ENCODE assay signal across 16 mouse cellular contexts in genomic region chr17:14172731-14173130, GRCm38 (mm10). TPM values are rescaled to one million over a fixed set of nuclear protein-coding genes. Genes with fewer than 3 reads are reported as not detected.
DNase-seq lines count a peak whose midpoint lies in the region; ATAC-seq and TF ChIP-seq lines count a peak whose summit lies in the region.
"Had no signal": no experiment of that assay in that cellular context is flagged by ENCODE, and none has a peak within 500 bp of the region (broad histone marks: within the 10 kb centered on the region; RNA-seq: fewer than 3 reads in every experiment).

No protein-coding gene starts in this region.

- TF ChIP-seq POLR2A in kidney, adult 2 months (IDR thresholded peaks at IDR 0.05; ENCODE audit: low read depth, low read length): no peak
- TF ChIP-seq POLR2A in myocyte (IDR thresholded peaks at IDR 0.05; ENCODE audit: insufficient read length, low read depth): no peak

- H3K27me3 ChIP-seq in forebrain, embryonic 10.5 days (ENCODE audit: poor library complexity, severe bottlenecking): peaks cover 6% of the 10 kb centered on the region; the same call in 1 of the 2 replicates
- no peaks in the 10 kb centered on the region for H3K27me3 ChIP-seq in forebrain, postnatal 0 days (ENCODE audit: insufficient read depth, low read length)
- H3K27me3 ChIP-seq in kidney, embryonic 16.5 days (ENCODE audit: insufficient read depth, low read length): no peaks in the 10 kb centered on the region
- no peaks in the 10 kb centered on the region for H3K27me3 ChIP-seq in kidney, adult 2 months (replicated peaks; ENCODE audit: control insufficient read depth, insufficient read depth, low read length)
- no peaks in the 10 kb centered on the region for H3K27me3 ChIP-seq in myocyte (ENCODE audit: control insufficient read depth, insufficient read depth, insufficient read length)

- peak overlapping the region; percentile 60; the same call in 1 of the 2 replicates for H3K27ac ChIP-seq in forebrain, embryonic 10.5 days
- no peak overlapping the region for H3K27ac ChIP-seq in forebrain, postnatal 0 days (ENCODE audit: low read depth, low read length)
- peak overlapping the region; percentile 39 for H3K27ac ChIP-seq in kidney, embryonic 16.5 days (ENCODE audit: low read length)
- H3K27ac ChIP-seq in kidney, adult 2 months (ENCODE audit: insufficient read depth, low read depth, low read length): no peak overlapping the region
- H3K27ac ChIP-seq in layer of hippocampus, adult 2 months: no peak overlapping the region
- H3K27ac ChIP-seq: gastrocnemius, adult 2 months; hindbrain, embryonic 14.5 days had no signal

- TF ChIP-seq CTCF in forebrain, postnatal 0 days (IDR thresholded peaks at IDR 0.05; ENCODE audit: low read depth): no peak
- TF ChIP-seq CTCF in kidney, adult 2 months (conservative IDR thresholded peaks at IDR 0.05; ENCODE audit: insufficient read depth, insufficient read length, low read depth, low read length): no peak
- TF ChIP-seq CTCF in layer of hippocampus, adult 2 months (conservative IDR thresholded peaks at IDR 0.05): no peak

- H3K4me3 ChIP-seq in forebrain, embryonic 10.5 days: no peak overlapping the region
- H3K4me3 ChIP-seq in forebrain, postnatal 0 days (ENCODE audit: low read depth, low read length): no peak overlapping the region
- H3K4me3 ChIP-seq in kidney, embryonic 16.5 days (ENCODE audit: low read length): no peak overlapping the region
- H3K4me3 ChIP-seq in kidney, adult 2 months (ENCODE audit: insufficient read depth, low read depth, low read length): no peak overlapping the region
- H3K4me3 ChIP-seq in myocyte: no peak overlapping the region
- no peak overlapping the region for H3K4me3 ChIP-seq in layer of hippocampus, adult 2 months
- H3K4me3 ChIP-seq: erythroblast, embryonic 14.5 days; gastrocnemius, adult 2 months had no signal

- DNase-seq in forebrain, embryonic 10.5 days (ENCODE audit: extremely low spot score, low spot score): no peak
- no peak for DNase-seq in forebrain, postnatal 0 days
- no peak for DNase-seq in kidney, adult 2 months
- DNase-seq in CD8-positive naive resting alpha-beta T cell, adult 2 months (ENCODE audit: low read depth in 2 of 2, low spot score in 2 of 2): peak; percentile 21 to 45
- DNase-seq in layer of hippocampus, adult 2 months (ENCODE audit: low spot score in 2 of 2): no peak
- no peak for DNase-seq in retina, embryonic 14.5 days (ENCODE audit: low spot score)
- DNase-seq: adrenal gland, adult 2 months; gastrocnemius, adult 2 months; layer of hippocampus, postnatal 36 days; lung, postnatal 14 days; right cerebral cortex, postnatal 4 days had no signal

- no peaks in the 10 kb centered on the region for H3K79me2 ChIP-seq in myocyte (ENCODE audit: control insufficient read depth, insufficient read depth)

- no peak for ATAC-seq in forebrain, postnatal 0 days
- no peak for ATAC-seq in kidney, embryonic 16.5 days (ENCODE audit: low FRiP score, low TSS enrichment)

- peaks cover 42% of the 10 kb centered on the region for H3K4me1 ChIP-seq in forebrain, embryonic 10.5 days
- H3K4me1 ChIP-seq in forebrain, postnatal 0 days (ENCODE audit: insufficient read depth): no peaks in the 10 kb centered on the region
- peaks cover 70% of the 10 kb centered on the region for H3K4me1 ChIP-seq in kidney, embryonic 16.5 days (ENCODE audit: insufficient read depth, low read length)
- H3K4me1 ChIP-seq in kidney, adult 2 months (ENCODE audit: control insufficient read depth, insufficient read depth, low read length): peaks cover 12% of the 10 kb centered on the region; the same call in 1 of the 2 replicates

- no peak overlapping the region for H3K4me2 ChIP-seq in forebrain, postnatal 0 days (ENCODE audit: low read depth)
- no peak overlapping the region for H3K4me2 ChIP-seq in kidney, embryonic 16.5 days (replicated peaks; ENCODE audit: low read depth, low read length)
- peak overlapping the region; percentile 58 for H3K4me2 ChIP-seq in myocyte (ENCODE audit: low read depth)
- H3K4me2 ChIP-seq: hindbrain, embryonic 14.5 days had no signal

- no peak overlapping the region for H3ac ChIP-seq in myocyte (ENCODE audit: control insufficient read depth, insufficient read length)

- no peaks in the 10 kb centered on the region for H3K36me3 ChIP-seq in forebrain, embryonic 10.5 days (replicated peaks)
- no peaks in the 10 kb centered on the region for H3K36me3 ChIP-seq in forebrain, postnatal 0 days (ENCODE audit: insufficient read depth)
- H3K36me3 ChIP-seq in kidney, embryonic 16.5 days (ENCODE audit: insufficient read depth, low read length): no peaks in the 10 kb centered on the region
- H3K36me3 ChIP-seq in kidney, adult 2 months (ENCODE audit: control insufficient read depth, insufficient read depth, low read length): no peaks in the 10 kb centered on the region
- H3K36me3 ChIP-seq in myocyte (ENCODE audit: control insufficient read depth, insufficient read depth): no peaks in the 10 kb centered on the region

- no peak overlapping the region for H3K9ac ChIP-seq in forebrain, postnatal 0 days
- H3K9ac ChIP-seq in kidney, embryonic 16.5 days (replicated peaks; ENCODE audit: low read length): no peak overlapping the region
- H3K9ac ChIP-seq: hindbrain, embryonic 14.5 days had no signal

- no peaks in the 10 kb centered on the region for H3K9me3 ChIP-seq in forebrain, embryonic 10.5 days
- no peaks in the 10 kb centered on the region for H3K9me3 ChIP-seq in forebrain, postnatal 0 days (ENCODE audit: low read length)
- H3K9me3 ChIP-seq in kidney, embryonic 16.5 days (ENCODE audit: low read length): no peaks in the 10 kb centered on the region

TF ChIP-seq in myocyte, 11 proteins besides CTCF, POLR2A, EP300 and RAD21:
- TF ChIP-seq TCF12 (IDR thresholded peaks at IDR 0.05; ENCODE audit: insufficient read depth, poor library complexity, severe bottlenecking): no peak
- TF ChIP-seq MYOD1 (IDR thresholded peaks at IDR 0.05; ENCODE audit: control insufficient read depth in 1 of 3, insufficient read length in 2 of 3, low read depth in 2 of 3): no peak
- TF ChIP-seq MAX (IDR thresholded peaks at IDR 0.05; ENCODE audit: low read depth): no peak
- no peak for TF ChIP-seq CEBPB (IDR thresholded peaks at IDR 0.05; ENCODE audit: insufficient read depth, poor library complexity, severe bottlenecking)
- TF ChIP-seq SRF (IDR thresholded peaks at IDR 0.05; ENCODE audit: control insufficient read depth, insufficient read length, low read depth): no peak
- no peak for TF ChIP-seq USF1 (IDR thresholded peaks at IDR 0.05; ENCODE audit: low read depth)

RNA-seq across cellular contexts. Expression of gene Dact2, which starts 31.4 kb away (rescaled TPM):
- 0.33 and 0.52 TPM in 2 replicates for polyA plus RNA-seq in forebrain, embryonic 10.5 days (2016; fragmentation: Nextera tagmentation; extraction: Ambion mirVana)
- total RNA-seq in forebrain, postnatal 0 days (2014; rRNA removed): 10.8 and 19.4 TPM in 2 replicates
- 1.2 and 2.1 TPM in 2 replicates for polyA plus RNA-seq in forebrain, postnatal 0 days (2015; fragmentation: Nextera tagmentation; extraction: Ambion mirVana)
- polyA plus RNA-seq in kidney, embryonic 16.5 days (2015; fragmentation: Nextera tagmentation; extraction: Ambion mirVana): 15.0 and 17.7 TPM in 2 replicates
- 23.3 and 24.2 TPM in 2 replicates for polyA plus RNA-seq in kidney, adult 2 months (2012; rRNA removed)
- polyA plus RNA-seq in myocyte (2012; fragmentation: generic; extraction: Trizol): 0.95 TPM
- total RNA-seq in layer of hippocampus, adult 2 months (2021): 10 to 100 TPM; 21.8 to 24.7 TPM
- total RNA-seq: MEL had no signal
- polyA plus RNA-seq: erythroblast, embryonic 14.5 days had no signal

Comparison
In these comparisons a context has a peak if more than half of its experiments do, and no peak if none do; other contexts are left out.
1. H3K27ac ChIP-seq: peak in forebrain, embryonic 10.5 days (single experiment) and kidney, embryonic 16.5 days (single experiment); none in forebrain, postnatal 0 days (single experiment), kidney, adult 2 months (single experiment) and layer of hippocampus, adult 2 months (single experiment).
2. DNase-seq: peak in CD8-positive naive resting alpha-beta T cell, adult 2 months (2 of 2); none in forebrain, embryonic 10.5 days (single experiment), forebrain, postnatal 0 days (single experiment), kidney, adult 2 months (single experiment), layer of hippocampus, adult 2 months (0 of 2) and retina, embryonic 14.5 days (single experiment).